Mouse (Mus musculus) heart, embryonic 15.5 days (tissue): ENCODE data around the gene Olfr1270. TPM values are rescaled to one million over a fixed set of nuclear protein-coding genes. Genes with fewer than 3 reads are reported as not detected.
"Not testable (repeated sequence)": the region's sequence is repeated elsewhere in the genome, so short reads cannot be mapped to it uniquely, and the experiment has no call there.

Source experiments
- ATAC-seq: fragments of 200-750 bp; cut with Nextera tagmentation; replicated peaks from 2 replicates; pipeline ENCODE4 v1.8.0; 2017; ENCODE audit warnings: low read depth, moderate TSS enrichment; ENCODE audit not compliant: insufficient number of reproducible peaks, insufficient read depth, low FRiP score
- H3K27ac ChIP-seq: fragments of 300-500 bp; sonication (generic); 2 replicates; pipeline ENCODE4 v1.5.1; 2015; ENCODE audit warnings: mild to moderate bottlenecking, inconsistent platforms
- H3K27me3 ChIP-seq: fragments of 300-500 bp; sonication (generic); 2 replicates; pipeline ENCODE4 v1.6.1; 2015; ENCODE audit warnings: inconsistent platforms
- H3K36me3 ChIP-seq: fragments of 300-500 bp; sonication (generic); 2 replicates; pipeline ENCODE4 v1.6.1; 2015; ENCODE audit warnings: mild to moderate bottlenecking, inconsistent platforms
- H3K4me1 ChIP-seq: fragments of 300-500 bp; sonication (generic); replicated peaks from 2 replicates; pipeline ENCODE4 v1.6.1; 2015; ENCODE audit warnings: inconsistent platforms
- H3K4me2 ChIP-seq: fragments of 300-500 bp; sonication (generic); 2 replicates; pipeline ENCODE4 v1.6.1; 2015; ENCODE audit warnings: inconsistent platforms, mild to moderate bottlenecking, moderate library complexity
- H3K4me3 ChIP-seq: fragments of 300-500 bp; sonication (generic); 2 replicates; pipeline ENCODE4 v1.5.1; 2015; ENCODE audit warnings: mild to moderate bottlenecking, inconsistent platforms
- H3K9ac ChIP-seq: fragments of 300-500 bp; sonication (generic); 2 replicates; pipeline ENCODE4 v1.6.1; 2015; ENCODE audit warnings: mild to moderate bottlenecking, inconsistent platforms
- H3K9me3 ChIP-seq: fragments of 300-500 bp; sonication (generic); replicated peaks from 2 replicates; pipeline ENCODE4 v1.6.1; 2016; ENCODE audit warnings: inconsistent platforms
- WGBS: fragments of 180-500 bp; shearing (Covaris S2); methylation state at CpG from one replicate; pipeline ENCODE4 v1.1.7; 2015; ENCODE audit warnings: mixed read lengths; 5-methylcytosine and 5-hydroxymethylcytosine counted together
- polyA plus RNA-seq: library from polyadenylated mRNA; unstranded; fragments of >200 nt; fragmentation: Nextera tagmentation; extraction: Ambion mirVana; gene quantifications from 2 replicates; pipeline ENCODE4 v1.2.1, GENCODE M21; 2015

Olfr1270 gene
- not detected in 2 replicates for polyA plus RNA-seq

GRCm38 (mm10) chr2:90152991-90153390 lies at the start of gene Olfr1270:
Gene Olfr1270, minus strand, starts transcription at chr2:90153091.
- no peak within 1 kb of the TSS for H3K4me2 ChIP-seq
- H3K36me3 ChIP-seq = no peaks in the 10 kb centered on the region
- WGBS = 76% methylated on average over 3 of the region's 3 CpGs
- no peak within 1 kb of the TSS for H3K27ac ChIP-seq
- no peaks in the 10 kb centered on the region for H3K4me1 ChIP-seq
- no peak within 1 kb of the TSS for H3K9ac ChIP-seq
- H3K4me3 ChIP-seq = no peak within 1 kb of the TSS
- ATAC-seq = no peak
- H3K9me3 ChIP-seq = no peaks in the 10 kb centered on the region
- no peaks in the 10 kb centered on the region for H3K27me3 ChIP-seq

DNA sequence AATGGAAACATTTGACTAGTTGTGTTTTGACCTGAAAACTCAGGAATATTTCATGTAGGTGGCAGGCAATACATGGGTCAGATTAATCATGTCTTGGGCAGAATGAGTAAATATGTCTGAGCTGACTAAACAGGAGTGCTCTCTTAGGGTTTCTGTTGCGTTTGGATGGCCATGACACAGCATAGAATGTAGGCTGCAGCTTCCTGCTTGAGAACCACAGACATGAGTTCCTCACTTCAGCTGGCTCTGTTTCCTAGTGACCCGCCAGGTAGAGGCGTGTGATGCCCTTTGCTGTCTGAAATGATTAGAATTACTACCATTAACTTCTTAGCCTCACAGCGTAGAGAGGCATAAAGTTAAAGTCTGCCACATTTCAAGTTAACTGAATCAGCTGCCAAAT lies 46.7 kb upstream of the Olfr1270 start:
- not testable (repeated sequence) for H3K27ac ChIP-seq, H3K36me3 ChIP-seq, H3K4me1 ChIP-seq, H3K9me3 ChIP-seq, H3K4me2 ChIP-seq, H3K27me3 ChIP-seq, ATAC-seq, H3K4me3 ChIP-seq, H3K9ac ChIP-seq
- WGBS = no CpG with 5 or more reads among the region's 4 CpGs

DNA sequence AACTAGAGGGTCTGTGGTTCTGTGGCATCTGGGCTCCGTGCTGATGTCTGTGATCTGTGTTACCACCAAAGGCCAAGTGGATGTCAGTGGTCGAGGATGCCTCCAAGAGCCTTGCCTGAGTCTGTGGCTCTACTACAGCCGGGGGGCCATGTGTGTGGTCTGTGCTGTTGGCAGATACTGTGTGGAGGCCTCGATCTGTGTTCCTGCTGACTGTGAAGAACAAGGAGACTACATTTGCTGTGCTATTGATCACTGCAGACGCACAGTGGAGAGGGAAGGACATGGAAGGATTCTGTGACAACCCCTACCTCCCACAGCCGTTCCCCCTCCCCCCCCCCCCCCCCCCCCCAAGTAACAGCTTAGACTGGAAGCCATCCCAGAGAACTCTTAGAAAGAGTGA lies 42.4 kb upstream of the Olfr1270 start:
- not testable (repeated sequence) for H3K9me3 ChIP-seq, H3K27ac ChIP-seq, H3K4me3 ChIP-seq, H3K36me3 ChIP-seq, H3K4me2 ChIP-seq, H3K4me1 ChIP-seq, H3K27me3 ChIP-seq, ATAC-seq, H3K9ac ChIP-seq
- WGBS = no CpG with 5 or more reads among the region's 6 CpGs

DNA sequence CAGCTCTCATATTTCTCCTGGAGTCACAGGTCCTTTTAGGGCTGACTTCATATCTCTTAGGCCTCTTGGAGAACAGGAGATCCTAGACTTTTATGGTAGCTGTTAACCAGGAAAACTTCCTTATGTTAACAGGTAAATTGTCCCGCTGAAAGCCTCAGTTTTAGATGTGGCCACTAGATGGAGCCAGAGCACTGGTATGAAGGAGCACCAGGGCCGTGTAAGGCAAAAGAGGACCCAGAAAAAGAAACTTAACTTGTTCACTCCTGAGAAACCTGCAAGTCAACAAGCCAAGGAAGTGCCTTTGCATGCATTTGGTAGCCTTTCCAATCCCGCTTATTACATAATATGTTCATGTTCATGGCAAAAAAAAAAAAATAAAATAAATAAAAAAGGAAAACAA lies 41.9 kb upstream of the Olfr1270 start:
- not testable (repeated sequence) for H3K27me3 ChIP-seq, ATAC-seq, H3K4me1 ChIP-seq, H3K4me3 ChIP-seq, H3K9ac ChIP-seq, H3K4me2 ChIP-seq, H3K36me3 ChIP-seq, H3K27ac ChIP-seq, H3K9me3 ChIP-seq
- whole genome bisulfite sequencing = no CpG with 5 or more reads among the region's 3 CpGs

- no CpG with 5 or more reads among the region's 5 CpGs for WGBS
- not testable (repeated sequence) for H3K27ac ChIP-seq, H3K4me1 ChIP-seq, H3K27me3 ChIP-seq, H3K4me2 ChIP-seq, H3K4me3 ChIP-seq, H3K9ac ChIP-seq, H3K36me3 ChIP-seq, ATAC-seq, H3K9me3 ChIP-seq
Measured at GRCm38 (mm10) chr2:90187082-90187481, 34.2 kb upstream of the Olfr1270 start.

DNA sequence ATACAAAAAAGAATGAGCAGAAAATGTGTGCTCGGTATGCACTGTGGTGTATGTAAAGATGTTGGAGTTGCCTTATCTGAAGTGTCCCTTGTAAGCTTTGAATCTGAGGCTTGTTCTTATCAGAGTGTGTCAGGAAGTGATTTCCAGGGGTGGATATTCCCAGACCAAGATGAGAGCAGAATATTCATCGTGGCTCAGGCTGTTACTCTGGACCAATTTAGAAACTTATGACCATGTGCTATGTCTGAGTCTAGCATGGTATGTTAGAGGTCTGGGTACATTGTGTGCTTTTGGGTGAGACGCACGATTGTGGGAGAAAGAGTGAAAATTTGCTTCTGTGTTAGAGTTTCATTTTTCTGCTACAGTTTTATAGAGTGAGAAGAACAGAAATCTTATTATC lies 33.2 kb upstream of the Olfr1270 start:
- not testable (repeated sequence) for ATAC-seq, H3K4me3 ChIP-seq, H3K27ac ChIP-seq, H3K36me3 ChIP-seq, H3K4me2 ChIP-seq, H3K9ac ChIP-seq, H3K9me3 ChIP-seq, H3K4me1 ChIP-seq, H3K27me3 ChIP-seq
- WGBS = no CpG with 5 or more reads among the region's 4 CpGs

DNA sequence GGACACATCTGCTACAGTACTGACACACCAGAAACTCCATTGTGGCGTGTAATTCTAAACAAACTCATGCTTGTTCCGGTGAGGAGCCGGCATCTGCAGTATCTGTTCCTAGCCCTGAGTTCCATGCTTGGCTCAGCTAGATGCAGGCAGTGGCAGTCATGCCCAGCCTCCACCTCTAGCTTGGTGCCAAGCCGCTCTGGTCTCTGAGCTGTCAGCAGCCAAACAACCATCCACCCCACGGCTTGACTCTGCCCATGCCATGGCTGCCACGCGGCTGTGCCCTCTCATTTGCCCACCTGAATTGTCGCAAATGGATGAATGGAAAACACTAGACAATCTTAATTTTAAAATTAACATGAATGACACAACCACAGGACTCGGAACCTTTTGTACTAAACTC lies 1.0 kb upstream of the Olfr1270 start:
- Histone ChIP-seq H3K4me2 (no peak overlapping the region), H3K27me3 (no peaks in the 10 kb centered on the region), H3K4me1 (no peaks in the 10 kb centered on the region), H3K27ac (no peak overlapping the region), H3K4me3 (no peak overlapping the region), H3K9ac (no peak overlapping the region), H3K36me3 (no peaks in the 10 kb centered on the region), H3K9me3 (no peaks in the 10 kb centered on the region)
- 82% methylated on average over 9 of the region's 9 CpGs for WGBS
- ATAC-seq = no peak

DNA sequence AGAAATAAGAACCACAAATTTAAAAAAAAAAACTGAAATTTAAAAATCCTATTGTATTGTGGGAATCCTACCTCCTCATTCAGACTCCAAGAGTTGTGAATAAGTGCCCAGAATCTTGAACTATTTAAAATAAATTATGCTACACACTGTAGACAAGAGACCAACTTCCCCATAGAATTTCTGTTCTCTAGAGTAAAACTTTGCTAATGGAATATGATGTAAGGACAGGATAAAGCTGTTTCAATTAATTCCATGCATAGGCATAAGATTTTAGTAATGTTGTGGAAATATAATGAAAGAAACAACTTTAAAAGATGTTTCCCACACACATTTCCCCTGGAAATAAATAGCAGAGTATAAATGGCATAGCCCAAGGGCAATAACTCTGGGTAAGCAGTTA lies 10.7 kb downstream of the Olfr1270 start, which contains the start of gene Olfr32:
TSS of gene Olfr32 (minus strand) at position 101 of the 400 bp plus-strand sequence.
- no peak within 1 kb of the TSS for H3K4me3 ChIP-seq
- ATAC-seq = no peak
- H3K36me3 ChIP-seq = no peaks in the 10 kb centered on the region
- no peaks in the 10 kb centered on the region for H3K4me1 ChIP-seq
- H3K9ac ChIP-seq = no peak within 1 kb of the TSS
- H3K9me3 ChIP-seq = no peaks in the 10 kb centered on the region
- H3K27me3 ChIP-seq = no peaks in the 10 kb centered on the region
- H3K4me2 ChIP-seq = no peak within 1 kb of the TSS
- no peak within 1 kb of the TSS for H3K27ac ChIP-seq

GRCm38 (mm10) chr2:90121312-90121711 lies 31.6 kb downstream of the Olfr1270 start, which contains the start of gene Olfr1269:
Gene Olfr1269, minus strand, starts transcription at chr2:90121412.
- Histone ChIP-seq H3K27me3 (no peaks in the 10 kb centered on the region), H3K4me3 (no peak within 1 kb of the TSS), H3K4me1 (no peaks in the 10 kb centered on the region), H3K36me3 (no peaks in the 10 kb centered on the region), H3K4me2 (no peak within 1 kb of the TSS), H3K27ac (no peak within 1 kb of the TSS), H3K9me3 (no peaks in the 10 kb centered on the region; the same call in 1 of the 2 replicates), H3K9ac (no peak within 1 kb of the TSS)
- 92% methylated on average over 1 of the region's 1 CpGs for WGBS
- no peak for ATAC-seq

Other genes starting within 250 kb of the Olfr1270 start
- not detected in 2 replicates for gene Olfr1258, start 225.8 kb downstream of the Olfr1270 start, polyA plus RNA-seq
- not detected in 2 replicates for gene Olfr1259, start 204.4 kb downstream of the Olfr1270 start, polyA plus RNA-seq
- gene Olfr1260, start 178.8 kb downstream of the Olfr1270 start, polyA plus RNA-seq = not detected in 2 replicates
- not detected in 2 replicates for gene Olfr1261, start 161.9 kb downstream of the Olfr1270 start, polyA plus RNA-seq
- not detected in 2 replicates for gene Olfr1262, start 152.9 kb downstream of the Olfr1270 start, polyA plus RNA-seq
- not detected in 2 replicates for gene Olfr1263, start 141.0 kb downstream of the Olfr1270 start, polyA plus RNA-seq
- not detected in 2 replicates for gene Olfr1264, start 127.5 kb downstream of the Olfr1270 start, polyA plus RNA-seq
- not detected in 2 replicates for gene Olfr1265, start 117.8 kb downstream of the Olfr1270 start, polyA plus RNA-seq
- not detected in 2 replicates for gene Olfr140, start 89.5 kb downstream of the Olfr1270 start, polyA plus RNA-seq
- gene Olfr1269, start 31.7 kb downstream of the Olfr1270 start, polyA plus RNA-seq = not detected in 2 replicates
- gene Olfr32, start 10.8 kb downstream of the Olfr1270 start, polyA plus RNA-seq = not detected in 2 replicates
- gene Olfr1506, start 71.4 kb upstream of the Olfr1270 start, polyA plus RNA-seq = not detected in 2 replicates
- not detected in 2 replicates for gene Olfr142, start 104.5 kb upstream of the Olfr1270 start, polyA plus RNA-seq
- not detected in 2 replicates for gene Olfr1271, start 117.9 kb upstream of the Olfr1270 start, polyA plus RNA-seq
- not detected in 2 replicates for gene Olfr1272, start 139.8 kb upstream of the Olfr1270 start, polyA plus RNA-seq
- 0.05 TPM in 1 of 2 replicates, not detected in the other for gene Gm13769, start 169.1 kb upstream of the Olfr1270 start, polyA plus RNA-seq
- not detected in 2 replicates for gene Olfr1274-ps, start 245.6 kb upstream of the Olfr1270 start, polyA plus RNA-seq